In the genomic region with DNA sequence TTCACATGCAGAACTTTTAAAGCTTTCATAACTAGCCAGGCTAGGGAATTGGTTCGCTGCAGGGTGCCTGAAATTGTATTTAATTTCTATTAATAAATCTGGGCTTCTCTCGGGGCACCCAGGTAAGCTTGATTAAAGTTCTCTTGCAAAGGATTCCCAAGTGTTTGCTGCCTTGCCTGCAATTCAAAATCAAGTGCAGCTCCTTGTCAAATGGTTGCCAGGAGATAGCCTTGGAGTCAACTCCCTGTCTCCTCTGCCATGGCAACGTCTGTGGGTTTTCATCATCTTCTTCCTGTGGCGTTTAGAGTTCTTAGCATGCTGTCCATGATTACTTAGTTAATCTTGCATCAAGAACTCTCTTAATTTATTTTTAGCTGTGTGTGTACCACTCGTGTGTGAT, we compare ENCODE assay signal across 31 mouse cellular contexts. TPM values are rescaled to one million over a fixed set of nuclear protein-coding genes. Genes with fewer than 3 reads are reported as not detected.
DNase-seq lines count a peak whose midpoint lies in the region; ATAC-seq and TF ChIP-seq lines count a peak whose summit lies in the region.
"Had no signal": no experiment of that assay in that cellular context is flagged by ENCODE, and none has a peak within 500 bp of the region (broad histone marks: within the 10 kb centered on the region; RNA-seq: fewer than 3 reads in every experiment).

No protein-coding gene starts in this region.

- peak; percentile 23 for DNase-seq in heart, adult 11 months
- no peak for DNase-seq in heart, postnatal 36 days
- DNase-seq in left cerebral cortex, adult 9 months (ENCODE audit: low spot score in 2 of 2), result peak; percentile 6 to 14
- no peak for DNase-seq in left cerebral cortex, postnatal 4 days
- peak; percentile 64 for DNase-seq in midbrain, postnatal 0 days (ENCODE audit: low spot score)
- peak; percentile 28 for DNase-seq in telencephalon, adult 2 months (ENCODE audit: low read depth, low spot score)
- DNase-seq: adrenal gland, adult 8-10 months; cerebellum, adult 11-12 months; cerebellum, postnatal 10 days; heart, postnatal 14 days; kidney, adult 8-10 months; layer of hippocampus, adult 9-11 months; liver; lung, adult 2 months; lung, postnatal 10 days; retina, postnatal 1 day; thymus, postnatal 4 days had no signal

- intact Hi-C loops in heart, postnatal 36 days (cut with DNase I), result no loop called here
- intact Hi-C loops in left cerebral cortex, postnatal 4 days (cut with DNase I), result no loop called here

- no peak overlapping the region for H3K4me3 ChIP-seq in midbrain, postnatal 0 days (ENCODE audit: low read depth, low read length)
- no peak overlapping the region for H3K4me3 ChIP-seq in midbrain, embryonic 13.5 days (replicated peaks)
- H3K4me3 ChIP-seq: embryonic facial prominence, embryonic 13.5 days; forebrain, embryonic 10.5 days; left cerebral cortex, adult 2 months; neural tube, embryonic 15.5 days had no signal

- no peaks in the 10 kb centered on the region for H3K27me3 ChIP-seq in midbrain, postnatal 0 days (ENCODE audit: insufficient read depth, low read length)
- H3K27me3 ChIP-seq in midbrain, embryonic 13.5 days, result no peaks in the 10 kb centered on the region
- H3K27me3 ChIP-seq: embryonic facial prominence, embryonic 13.5 days; neural tube, embryonic 15.5 days had no signal

- WGBS in midbrain, postnatal 0 days, result 47% methylated on average over 5 of the region's 5 CpGs
- WGBS in midbrain, embryonic 13.5 days, result 60% methylated on average over 5 of the region's 5 CpGs

- H3K4me1 ChIP-seq in midbrain, postnatal 0 days (ENCODE audit: insufficient read depth, low read length), result no peaks in the 10 kb centered on the region
- H3K4me1 ChIP-seq in midbrain, embryonic 13.5 days (replicated peaks), result no peaks in the 10 kb centered on the region
- H3K4me1 ChIP-seq: embryonic facial prominence, embryonic 13.5 days; forebrain, embryonic 10.5 days; neural tube, embryonic 15.5 days had no signal

- H3K27ac ChIP-seq in midbrain, postnatal 0 days (ENCODE audit: low read depth, low read length), result no peak overlapping the region
- H3K27ac ChIP-seq in midbrain, embryonic 13.5 days, result no peak overlapping the region
- H3K27ac ChIP-seq: embryonic facial prominence, embryonic 13.5 days; forebrain, embryonic 10.5 days; kidney, postnatal 0 days; left cerebral cortex, adult 2 months; liver, embryonic 14.5 days; neural tube, embryonic 15.5 days had no signal

- H3K36me3 ChIP-seq in midbrain, postnatal 0 days (ENCODE audit: insufficient read depth, low read length), result no peaks in the 10 kb centered on the region
- no peaks in the 10 kb centered on the region for H3K36me3 ChIP-seq in midbrain, embryonic 13.5 days
- H3K36me3 ChIP-seq: embryonic facial prominence, embryonic 13.5 days; forebrain, embryonic 10.5 days; G1E; neural tube, embryonic 15.5 days had no signal

- no peak for ATAC-seq in midbrain, postnatal 0 days (ENCODE audit: low FRiP score)
- ATAC-seq in midbrain, embryonic 13.5 days, result no peak
- ATAC-seq: forebrain, embryonic 16.5 days; intestine, embryonic 16.5 days had no signal

- H3K9me3 ChIP-seq in midbrain, postnatal 0 days (ENCODE audit: low read length), result no peaks in the 10 kb centered on the region
- no peaks in the 10 kb centered on the region for H3K9me3 ChIP-seq in midbrain, embryonic 13.5 days
- H3K9me3 ChIP-seq: embryonic facial prominence, embryonic 13.5 days; forebrain, embryonic 10.5 days; G1E; neural tube, embryonic 15.5 days had no signal

- no peak for TF ChIP-seq CTCF in midbrain, postnatal 0 days (IDR thresholded peaks at IDR 0.05)

- no peak overlapping the region for H3K4me2 ChIP-seq in midbrain, postnatal 0 days (ENCODE audit: low read depth, low read length, poor library complexity, severe bottlenecking)
- H3K4me2 ChIP-seq in midbrain, embryonic 13.5 days (replicated peaks), result no peak overlapping the region
- H3K4me2 ChIP-seq: embryonic facial prominence, embryonic 13.5 days; neural tube, embryonic 15.5 days had no signal

- H3K9ac ChIP-seq in midbrain, postnatal 0 days (replicated peaks; ENCODE audit: low read length, poor library complexity, severe bottlenecking), result no peak overlapping the region
- no peak overlapping the region; the same call in 1 of the 2 replicates for H3K9ac ChIP-seq in midbrain, embryonic 13.5 days (replicated peaks)
- H3K9ac ChIP-seq: embryonic facial prominence, embryonic 13.5 days; liver, embryonic 14.5 days; neural tube, embryonic 15.5 days had no signal

RNA-seq across cellular contexts. Expression of gene Acmsd, which starts 22.9 kb away (rescaled TPM):
- under 1 TPM; 0.24 to 0.28 TPM for total RNA-seq in heart, postnatal 36 days (2021)
- not detected for total RNA-seq in left cerebral cortex, postnatal 4 days (2021)
- total RNA-seq in midbrain, postnatal 0 days (2014; rRNA removed), result not detected in 2 replicates
- 0.16 TPM in 1 of 2 replicates, not detected in the other for polyA plus RNA-seq in midbrain, postnatal 0 days (2015; fragmentation: Nextera tagmentation; extraction: Ambion mirVana)
- 0.09 and 0.22 TPM in 2 replicates for polyA plus RNA-seq in midbrain, embryonic 13.5 days (2015; fragmentation: Nextera tagmentation; extraction: Ambion mirVana)
- total RNA-seq: adrenal gland, adult 8-10 months; gastrocnemius, adult 8-10 months; gastrocnemius, postnatal 4 days; left cerebral cortex, adult 2 months had no signal
- polyA plus RNA-seq: embryonic facial prominence, embryonic 13.5 days; forebrain, embryonic 16.5 days; neural tube, embryonic 15.5 days; testis, adult 2 months; thymus, postnatal 0 days had no signal

RNA-seq across cellular contexts. Expression of gene Tmem163, which starts 26.9 kb away (rescaled TPM):
- 1 to 10 TPM; 4.8 to 9.5 TPM for total RNA-seq in heart, postnatal 36 days (2021)
- total RNA-seq in left cerebral cortex, postnatal 4 days (2021), result 10 to 100 TPM; 23.8 to 32.5 TPM
- 80.5 and 91.4 TPM in 2 replicates for total RNA-seq in midbrain, postnatal 0 days (2014; rRNA removed)
- 78.2 and 80.9 TPM in 2 replicates for polyA plus RNA-seq in midbrain, postnatal 0 days (2015; fragmentation: Nextera tagmentation; extraction: Ambion mirVana)
- 59.8 and 65.8 TPM in 2 replicates for polyA plus RNA-seq in midbrain, embryonic 13.5 days (2015; fragmentation: Nextera tagmentation; extraction: Ambion mirVana)
- total RNA-seq: gastrocnemius, adult 8-10 months; gastrocnemius, postnatal 4 days had no signal
- polyA plus RNA-seq: G1E had no signal

Comparison
In these comparisons a context has a peak if more than half of its experiments do, and no peak if none do; other contexts are left out.
1. DNase-seq: peak in heart, adult 11 months (single experiment), left cerebral cortex, adult 9 months (2 of 2), midbrain, postnatal 0 days (single experiment) and telencephalon, adult 2 months (single experiment); none in heart, postnatal 36 days (0 of 2) and left cerebral cortex, postnatal 4 days (single experiment).